Mouse (Mus musculus) megakaryocyte-erythroid progenitor cell, adult 5-6 weeks (primary cell): Measurements from ENCODE around the gene Nrbp1. TPM values are rescaled to one million over a fixed set of nuclear protein-coding genes. Genes with fewer than 3 reads are reported as not detected.
A peak's percentile ranks its signal among the peaks of the same experiment; 100 is the strongest.

Source experiments
- ATAC-seq: replicated peaks from 2 replicates; pipeline ENCODE4 v1.8.0; 2016; ENCODE audit warnings: mild to moderate bottlenecking, inconsistent platforms; ENCODE audit not compliant: severe bottlenecking, poor library complexity, low FRiP score, low TSS enrichment
- total RNA-seq, 2 experiments: library from RNA; stranded (forward) in 1 of 2; stranded (reverse) in 1 of 2; fragments of 200-1000, 215-1000 nt in 1 of 2; fragments of >200 nt in 1 of 2; fragmentation: Nextera tagmentation in 1 of 2; gene quantifications; 2 replicates each; pipeline ENCODE4 v1.2.3; 2014 to 2017

Nrbp1 gene
- total RNA-seq, 2 experiments from 2014 or later, result 51.1 to 64.9 TPM

GRCm38 (mm10) chr5:31254452-31254851 lies 13.8 kb downstream of the Nrbp1 start:
- ATAC-seq, result peak; percentile 31

- peak; percentile 79 for ATAC-seq
Observed at GRCm38 (mm10) chr5:31254901-31255300, 14.2 kb downstream of the Nrbp1 start.

GRCm38 (mm10) chr5:31255381-31255780 lies 14.7 kb downstream of the Nrbp1 start:
- no peak for ATAC-seq

- ATAC-seq, result no peak
Observed at GRCm38 (mm10) chr5:31255971-31256370, 15.3 kb downstream of the Nrbp1 start.

- ATAC-seq, result no peak
Observed at GRCm38 (mm10) chr5:31257616-31258015, 17.0 kb downstream of the Nrbp1 start.

- ATAC-seq, result no peak
Observed at GRCm38 (mm10) chr5:31266101-31266500, 25.4 kb downstream of the Nrbp1 start.

- ATAC-seq, result no peak
Observed at GRCm38 (mm10) chr5:31267686-31268085, 27.0 kb downstream of the Nrbp1 start.

GRCm38 (mm10) chr5:31273018-31273417 lies 32.4 kb downstream of the Nrbp1 start:
- ATAC-seq, result no peak

- no peak for ATAC-seq
Observed at GRCm38 (mm10) chr5:31279245-31279988, 38.8 kb downstream of the Nrbp1 start.

GRCm38 (mm10) chr5:31288225-31288624 lies 47.6 kb downstream of the Nrbp1 start:
- no peak for ATAC-seq

GRCm38 (mm10) chr5:31288655-31289054 lies 48.0 kb downstream of the Nrbp1 start:
- ATAC-seq, result no peak

GRCm38 (mm10) chr5:31289626-31290230 lies 49.1 kb downstream of the Nrbp1 start:
- ATAC-seq, result no peak

GRCm38 (mm10) chr5:31290521-31291360 lies 50.1 kb downstream of the Nrbp1 start, which contains the start of gene Ift172:
TSS of gene Ift172 (minus strand) at chr5:31291116.
- ATAC-seq, result peak; percentile 97

GRCm38 (mm10) chr5:31291361-31291688 lies 50.7 kb downstream of the Nrbp1 start:
- ATAC-seq, result peak; percentile 48

GRCm38 (mm10) chr5:31294964-31295605 lies 54.4 kb downstream of the Nrbp1 start:
- no peak for ATAC-seq

GRCm38 (mm10) chr5:31295606-31296141 lies 55.0 kb downstream of the Nrbp1 start, which contains the start of gene Fndc4:
TSS of gene Fndc4 (minus strand) at chr5:31296080.
- no peak for ATAC-seq

GRCm38 (mm10) chr5:31297047-31297757 lies 56.5 kb downstream of the Nrbp1 start, which contains the start of gene Gckr:
TSS of gene Gckr (plus strand) at chr5:31297443.
- no peak for ATAC-seq

GRCm38 (mm10) chr5:31297981-31298380 lies 57.3 kb downstream of the Nrbp1 start:
- no peak for ATAC-seq

GRCm38 (mm10) chr5:31298486-31298885 lies 57.8 kb downstream of the Nrbp1 start:
- no peak for ATAC-seq
